Mouse (Mus musculus): ENCODE data around the gene Zbtb38.

DNA sequence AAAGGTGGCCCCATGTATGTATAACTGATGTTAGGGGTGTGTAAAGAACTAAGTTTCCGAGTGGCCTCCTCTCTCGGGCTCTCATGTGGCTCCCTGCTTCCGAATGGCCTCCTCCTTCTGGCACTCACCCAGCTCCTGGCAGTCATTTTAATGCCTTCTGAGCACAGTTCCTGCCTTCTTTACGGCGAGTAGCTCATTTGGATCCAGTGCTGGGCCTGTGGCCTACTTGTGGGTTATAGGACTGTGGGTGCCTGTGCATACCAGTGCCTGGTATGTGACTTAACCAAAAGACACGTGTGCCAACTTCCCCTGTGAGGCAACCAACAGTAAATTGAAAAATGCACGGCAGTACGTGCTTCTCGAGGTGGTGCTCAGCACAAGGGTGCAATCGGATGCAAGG, 50.7 kb downstream of the Zbtb38 start:
- TF ChIP-seq POLR2A (IDR thresholded peaks at IDR 0.05; ENCODE audit: extremely low read depth, insufficient read depth, low read length) (no peak), CTCF (IDR thresholded peaks at IDR 0.05; ENCODE audit: low read depth, low read length) (no peak)

Data from liver, adult 2 months (tissue).